Mouse (Mus musculus) right cerebral cortex, postnatal 14 days (tissue): ENCODE results near the gene Rnft2.

Experiments
- DNase-seq: peaks from one replicate; pipeline ENCODE4 v3.0.0; 2022

The Rnft2 gene

DNA sequence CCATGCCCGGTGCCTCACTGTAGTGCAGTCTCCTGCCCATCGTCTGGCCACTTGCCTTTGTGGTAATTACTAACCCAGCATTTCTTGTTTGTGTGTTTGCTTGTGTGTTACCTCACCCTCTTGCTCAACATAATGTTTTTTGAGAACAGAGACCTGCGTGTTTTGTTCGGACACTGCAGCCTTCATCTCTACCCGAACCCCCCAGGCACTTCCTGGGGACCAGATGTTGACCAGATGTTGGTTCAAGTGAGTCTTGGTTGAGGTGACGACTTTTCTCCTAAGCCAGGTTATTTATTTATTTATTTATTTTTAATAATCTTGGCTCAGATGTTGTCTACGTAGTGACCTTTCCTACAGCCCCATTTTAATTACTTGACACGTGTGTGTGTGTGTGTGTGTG lies 2.5 kb upstream of the Rnft2 start:
- DNase-seq, result no peak

DNA sequence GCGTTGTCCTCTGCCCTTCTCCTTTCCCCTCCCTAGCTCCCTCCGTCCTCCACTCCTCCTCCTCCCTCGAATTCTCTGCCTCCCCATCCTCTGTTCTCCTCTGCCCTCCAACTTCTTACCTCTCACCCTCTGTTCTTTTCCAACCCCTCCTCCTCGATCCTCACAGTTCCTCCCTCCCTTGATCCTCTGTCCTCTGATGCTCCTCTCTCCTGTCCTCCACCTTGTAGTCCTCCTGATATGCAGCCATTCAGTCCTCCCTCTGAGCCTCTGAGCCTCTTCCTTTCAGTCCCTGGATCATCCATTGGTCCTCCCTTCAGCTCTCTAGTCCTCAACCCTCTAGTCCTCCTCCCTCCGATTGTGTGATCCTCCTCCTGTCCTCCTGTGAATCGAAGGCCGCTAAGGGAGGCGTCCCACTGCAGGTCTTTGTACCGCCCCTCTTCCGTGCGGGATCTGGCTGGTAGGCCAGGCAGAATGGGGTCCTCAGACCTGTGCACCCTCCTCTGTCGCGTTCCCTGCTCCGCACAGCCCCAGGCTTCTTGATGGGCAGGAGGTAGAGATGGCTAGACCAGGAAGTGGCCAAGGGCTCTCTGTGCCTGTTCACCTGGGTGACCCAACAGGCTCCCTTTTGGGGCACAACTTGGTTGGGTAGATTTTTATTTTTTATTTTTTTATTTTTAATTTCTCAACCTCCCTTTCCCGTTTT lies 841 bp upstream of the Rnft2 start:
- no peak for DNase-seq

GRCm38 (mm10) chr5:118239671-118240070 lies 5.2 kb downstream of the Rnft2 start:
- DNase-seq, result no peak

GRCm38 (mm10) chr5:118236891-118237290 lies 8.0 kb downstream of the Rnft2 start:
- no peak for DNase-seq

GRCm38 (mm10) chr5:118230071-118230611 lies 14.8 kb downstream of the Rnft2 start:
- DNase-seq, result no peak

DNA sequence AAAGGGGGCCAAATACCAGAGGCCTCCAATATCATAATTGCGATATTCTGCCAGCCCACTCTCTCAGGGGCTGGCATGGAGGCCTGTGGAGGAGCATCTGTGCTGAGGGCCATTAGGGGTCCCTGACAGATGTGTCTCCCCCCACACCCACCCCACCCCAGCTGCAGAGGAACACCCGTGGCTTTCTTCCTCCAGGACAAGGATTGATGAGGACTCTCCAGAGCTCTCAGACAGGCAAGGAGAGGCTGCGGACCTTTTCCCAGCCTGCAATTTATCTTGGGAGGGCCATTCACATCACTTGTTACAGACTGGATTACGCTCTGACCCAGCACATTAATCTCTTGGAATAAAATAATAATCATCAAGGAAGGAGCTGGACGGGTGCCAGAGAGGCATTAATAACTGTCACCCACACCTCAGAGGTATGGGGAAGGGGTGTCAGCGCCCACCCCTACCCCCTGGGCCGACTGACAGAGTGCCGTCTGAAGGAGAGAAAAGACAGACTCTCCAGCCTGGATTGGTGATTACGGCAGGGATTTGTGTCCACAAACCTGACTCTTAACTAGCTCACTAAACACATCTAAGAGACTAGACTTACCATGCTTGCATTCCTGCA lies 21.7 kb downstream of the Rnft2 start:
- DNase-seq, result no peak

DNA sequence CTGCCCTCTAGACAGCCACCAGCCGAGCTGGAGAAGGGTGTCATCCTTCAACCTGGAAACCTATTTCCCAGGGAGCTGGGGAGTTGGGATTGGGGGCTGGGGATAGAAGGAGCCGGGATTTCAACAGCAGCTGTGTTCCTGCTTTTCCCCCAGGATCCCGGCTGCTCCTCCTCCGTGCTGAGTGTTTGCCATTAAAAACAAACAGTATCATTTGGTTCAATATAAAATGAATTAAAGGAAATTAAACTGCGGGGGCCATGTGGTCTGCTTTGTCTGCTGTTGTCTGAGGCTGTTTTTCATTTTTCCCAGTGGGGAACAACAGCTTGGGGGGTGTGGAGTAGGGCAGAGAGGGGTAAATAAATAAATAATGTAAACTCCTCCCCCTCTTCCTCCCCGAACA lies 27.5 kb downstream of the Rnft2 start:
- no peak for DNase-seq

DNA sequence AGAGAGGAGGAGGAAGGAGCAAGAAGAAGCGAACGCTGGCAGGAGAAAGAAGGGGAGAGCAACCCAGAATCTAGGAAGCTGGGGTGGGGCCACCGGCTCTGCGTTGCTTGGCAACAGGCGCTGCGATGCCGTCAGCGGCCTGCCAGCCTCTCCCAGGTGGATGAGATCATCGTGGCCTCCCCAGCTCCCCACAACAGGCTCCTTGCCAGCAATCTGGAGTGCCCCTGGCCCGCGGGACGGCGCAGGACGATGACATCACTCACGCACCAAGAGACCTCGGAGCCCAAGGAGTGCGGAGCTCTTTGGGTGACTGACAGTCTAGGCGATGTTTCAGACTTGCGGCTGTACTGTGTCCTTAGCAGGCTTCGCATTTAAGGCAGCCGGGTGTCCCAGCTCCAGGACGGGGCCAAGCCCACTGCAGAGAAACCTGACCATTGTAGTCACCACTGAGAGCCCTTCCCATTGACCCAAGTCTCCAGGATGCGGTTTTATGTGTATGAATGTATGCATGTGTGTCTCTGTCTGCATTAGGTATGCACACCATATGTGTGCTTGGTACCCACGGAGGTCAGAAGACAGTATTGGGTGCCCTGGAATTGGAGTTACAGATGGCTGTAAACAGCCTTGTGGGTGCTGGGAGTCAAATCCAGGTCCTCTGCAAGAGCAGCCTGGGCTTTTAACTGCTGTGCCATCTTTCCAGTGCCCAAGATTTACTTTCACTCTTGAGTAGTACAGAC lies 30.3 kb downstream of the Rnft2 start:
- DNase-seq, result peak; percentile 88

- DNase-seq, result no peak
These were observed 30.9 kb downstream of the Rnft2 start for GRCm38 (mm10) chr5:118214012-118214411.

DNA sequence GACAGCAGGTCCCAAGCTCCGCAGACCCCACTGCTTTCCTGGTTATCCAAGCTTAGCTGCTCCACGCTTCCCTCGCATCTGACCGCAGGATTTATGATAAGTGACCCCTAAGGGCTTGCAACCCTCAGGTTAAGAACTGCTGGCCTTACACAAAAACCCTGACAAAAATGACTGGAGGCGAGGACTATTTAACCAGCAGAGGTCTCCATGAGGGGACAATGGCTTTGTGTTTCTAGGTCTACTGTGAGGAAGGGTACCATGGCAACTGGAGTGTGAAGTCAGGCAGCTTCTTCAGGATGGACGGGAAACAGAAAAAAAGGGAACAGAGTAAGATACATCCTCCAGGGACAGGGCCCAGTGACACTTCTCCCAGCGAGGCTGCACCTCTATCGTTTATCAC lies 39.1 kb downstream of the Rnft2 start:
- DNase-seq, result no peak

DNA sequence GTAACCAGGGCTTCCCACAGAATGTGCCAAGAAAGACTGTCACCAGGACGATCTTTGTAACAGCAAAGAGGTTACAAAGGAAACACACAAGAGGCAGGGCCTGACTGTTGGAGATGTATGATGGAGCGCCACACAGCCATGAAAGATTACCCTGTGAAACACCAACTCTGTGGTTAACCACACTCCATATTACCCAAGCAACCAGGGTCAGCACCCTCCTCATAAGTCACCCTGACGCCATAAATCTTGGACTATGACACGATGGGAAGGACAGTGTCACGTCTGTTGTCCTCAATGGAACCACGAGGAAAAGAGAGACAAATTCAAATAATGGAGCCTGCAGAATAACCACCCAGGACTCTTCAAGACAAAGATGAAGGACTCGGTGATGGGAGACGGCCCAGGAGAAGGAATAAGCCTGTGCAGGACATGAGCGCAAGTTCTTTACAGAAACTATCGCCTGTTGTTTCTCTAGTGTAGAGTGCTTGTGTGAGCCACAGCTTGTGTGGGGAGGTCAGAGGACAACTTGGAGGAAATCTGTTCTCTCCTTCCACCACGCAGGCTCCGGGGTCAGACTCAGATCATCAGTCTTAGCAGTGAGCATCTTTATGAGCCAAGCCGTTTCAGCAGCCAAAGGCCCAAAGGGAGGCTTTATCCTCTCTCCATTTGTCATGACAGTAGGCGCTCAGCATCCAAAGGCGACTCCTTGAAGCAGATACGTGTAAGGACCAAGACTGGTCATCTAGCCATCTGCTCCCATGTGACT lies 40.1 kb downstream of the Rnft2 start:
- no peak for DNase-seq

- no peak for DNase-seq
These were observed 45.2 kb downstream of the Rnft2 start for GRCm38 (mm10) chr5:118199670-118200069.

- no peak for DNase-seq
These were observed 47.5 kb downstream of the Rnft2 start for GRCm38 (mm10) chr5:118197421-118197820.

DNA sequence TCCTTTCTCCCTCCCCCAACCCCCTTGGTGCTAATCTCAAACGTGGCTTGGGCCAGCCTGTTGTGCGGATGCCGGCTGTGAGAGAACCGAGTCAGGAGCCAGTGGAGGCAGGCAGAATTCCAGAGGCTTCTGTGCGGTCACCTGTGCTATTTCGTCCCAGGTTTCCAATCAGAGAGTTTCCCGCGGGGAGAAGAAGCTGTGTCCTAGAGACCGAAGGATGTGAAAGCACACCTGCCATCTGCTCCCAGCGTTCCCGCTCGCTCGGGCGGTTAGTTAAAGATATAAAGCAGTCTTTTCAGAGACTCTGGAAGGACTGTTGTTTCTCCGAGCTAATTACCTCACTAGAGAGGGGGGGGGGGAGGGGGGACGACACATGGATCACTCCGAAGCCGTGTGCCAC lies 52.7 kb downstream of the Rnft2 start:
- DNase-seq, result no peak

DNA sequence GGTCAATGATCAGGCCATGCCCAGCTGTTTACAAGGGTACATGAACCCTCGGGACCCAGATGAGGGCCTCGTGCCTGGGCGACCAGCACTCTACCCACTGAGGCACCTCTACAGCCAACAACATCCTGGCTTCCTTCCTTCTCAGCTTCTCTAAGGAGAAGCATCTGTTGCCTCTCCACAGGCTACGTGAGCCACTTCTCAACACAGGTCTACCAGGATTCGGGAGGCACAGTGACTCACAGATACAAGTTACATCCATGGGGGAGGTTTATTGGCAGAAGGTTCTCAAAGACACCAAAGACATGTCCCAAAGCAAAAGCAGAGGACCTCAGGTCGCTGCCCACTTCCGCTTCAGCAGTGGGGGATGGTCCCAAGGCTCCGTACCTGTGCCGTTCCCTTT lies 54.4 kb downstream of the Rnft2 start:
- no peak for DNase-seq

DNA sequence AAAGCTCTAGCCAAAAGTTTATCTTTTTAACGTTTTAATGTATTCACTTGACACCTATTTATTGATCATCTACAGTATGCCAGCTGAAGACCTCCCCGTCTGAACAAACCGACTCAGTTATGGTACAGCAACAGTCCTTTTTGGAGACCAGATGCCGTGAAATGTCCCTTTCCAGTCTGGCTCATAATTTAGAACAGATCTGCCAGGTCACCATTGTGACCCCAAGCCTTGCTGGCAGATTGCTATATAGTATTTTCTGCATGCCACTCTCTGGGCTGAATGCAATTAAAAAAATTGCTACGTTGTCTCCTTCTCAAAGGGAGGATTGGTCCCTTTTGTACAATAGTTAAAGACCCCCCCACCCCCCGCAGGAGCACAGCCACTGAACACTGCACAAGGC lies 56.6 kb downstream of the Rnft2 start:
- DNase-seq, result no peak

DNA sequence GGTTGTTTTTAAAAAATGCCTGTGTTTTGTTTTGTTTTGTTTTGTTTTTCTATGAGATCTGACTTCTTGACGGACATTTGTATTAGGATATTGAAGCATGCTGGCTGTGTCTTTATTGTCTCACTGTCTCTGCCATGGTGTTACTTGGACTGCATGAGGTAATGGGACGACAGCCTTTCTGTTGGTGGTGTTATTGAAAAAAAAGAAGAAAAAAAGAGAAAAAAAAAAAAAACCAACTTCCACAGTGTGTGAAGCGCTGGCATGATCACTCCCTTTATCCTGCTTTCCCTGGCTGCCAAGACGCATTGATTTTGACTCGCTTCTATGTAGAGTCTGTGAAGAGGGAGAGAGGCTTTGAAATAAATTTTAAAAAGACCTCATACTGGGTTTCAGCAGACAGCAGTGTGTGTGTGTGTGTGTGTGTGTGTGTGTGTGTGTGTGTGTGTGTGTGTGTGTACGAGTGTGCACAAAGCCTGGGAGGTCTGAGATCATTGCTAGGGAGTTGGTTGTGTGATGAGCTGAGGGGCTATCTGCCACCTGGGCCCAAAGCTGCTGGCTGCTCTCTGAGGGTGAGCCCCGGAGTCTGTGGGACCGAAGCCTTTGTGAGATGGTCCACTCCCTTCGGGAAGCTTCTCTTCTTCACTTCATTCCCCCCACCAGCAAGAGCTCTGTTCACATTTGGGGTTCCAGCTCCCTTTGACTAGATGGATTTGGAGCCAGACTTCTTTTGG lies 57.8 kb downstream of the Rnft2 start:
- no peak for DNase-seq

DNA sequence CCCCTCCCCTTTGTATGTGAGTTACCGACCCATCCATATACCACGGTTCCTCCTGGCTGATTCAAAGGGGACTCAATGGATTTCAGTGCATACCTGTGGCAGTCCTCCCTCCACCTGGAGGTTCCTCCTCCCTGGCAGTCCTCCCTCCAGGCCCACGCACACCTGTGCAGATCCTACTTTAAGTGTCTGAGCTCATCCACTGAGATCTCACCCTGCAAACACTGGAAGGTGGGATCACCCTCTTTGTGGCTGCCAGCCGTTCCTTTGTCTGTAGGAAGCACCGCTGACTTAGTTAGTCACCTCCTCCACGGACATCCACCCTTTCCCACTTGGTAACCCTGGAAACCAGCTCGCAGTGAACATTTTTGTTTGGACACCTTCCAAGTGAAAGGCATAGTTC lies 67.3 kb downstream of the Rnft2 start:
- no peak for DNase-seq

- DNase-seq, result no peak
These were observed 69.8 kb downstream of the Rnft2 start for GRCm38 (mm10) chr5:118175137-118175536.

DNA sequence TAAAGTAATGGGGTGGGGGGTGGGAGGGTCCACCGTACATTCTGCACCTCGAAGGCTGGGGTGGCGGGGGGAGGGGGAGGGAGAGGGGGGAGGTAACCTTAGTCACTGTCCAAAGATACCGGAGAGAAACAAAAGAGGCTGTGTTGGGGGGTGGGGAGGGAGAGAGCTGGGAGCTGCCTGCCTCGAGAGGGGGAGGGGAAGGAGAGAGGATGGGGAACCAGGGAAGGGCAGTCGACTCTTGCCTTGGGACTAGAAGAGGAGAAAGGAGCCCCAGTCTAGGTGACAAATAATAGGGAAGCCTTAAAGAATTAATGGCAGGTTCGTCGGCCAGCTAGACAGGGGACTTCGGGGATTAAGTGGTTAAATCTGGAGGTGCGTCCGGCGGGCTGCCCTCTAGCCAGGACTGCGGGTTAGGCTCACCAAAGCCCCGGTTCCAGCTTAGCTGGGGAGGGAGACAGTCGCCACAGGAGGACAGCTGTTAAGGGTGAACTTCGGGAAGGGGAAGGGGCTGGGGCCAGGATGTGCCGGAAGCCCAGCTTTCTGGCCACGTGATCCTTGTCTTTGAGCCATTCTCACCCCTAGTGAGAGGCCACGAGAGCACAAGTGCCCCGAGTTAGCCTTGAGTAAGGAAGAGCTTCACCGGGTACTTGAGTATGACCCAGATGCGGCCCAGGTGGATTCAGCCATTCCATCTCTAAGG lies 70.5 kb downstream of the Rnft2 start:
- DNase-seq, result no peak

DNA sequence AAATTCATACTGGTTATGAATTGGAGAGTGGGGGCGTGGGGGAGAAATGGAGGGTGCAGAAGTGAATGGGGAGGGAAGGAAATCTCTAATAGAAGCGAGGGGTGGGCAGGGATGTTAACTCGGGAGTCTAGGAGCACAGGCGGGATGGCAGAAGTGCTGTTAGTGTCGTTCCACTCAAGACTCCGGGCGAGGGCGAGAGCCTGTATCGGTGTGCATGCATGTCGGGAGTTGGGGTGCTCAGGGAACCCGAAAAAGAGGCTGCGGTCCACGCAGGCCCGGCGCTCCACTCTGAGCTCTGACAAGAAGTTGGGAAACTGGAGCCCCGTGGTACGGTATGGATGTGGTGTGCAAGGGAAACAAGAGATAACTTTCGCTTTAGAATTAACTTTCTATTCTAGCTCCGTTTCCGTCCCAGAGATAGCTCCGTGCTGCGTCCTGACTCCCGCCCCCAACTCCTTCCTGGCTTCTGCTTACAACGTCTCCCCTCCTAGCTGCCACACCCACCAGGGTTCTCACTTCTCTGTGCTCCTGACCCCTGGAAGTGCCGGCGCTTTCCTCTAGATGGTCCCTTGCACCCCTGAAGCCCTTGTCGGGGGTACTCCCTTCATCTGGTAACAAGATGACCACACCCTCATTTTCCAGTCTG lies 72.7 kb downstream of the Rnft2 start:
- DNase-seq, result no peak
